Mouse (Mus musculus) intestine, embryonic 15.5 days (tissue): ENCODE measurements around the gene Supt5. TPM values are rescaled to one million over a fixed set of nuclear protein-coding genes. Genes with fewer than 3 reads are reported as not detected.

Experiments used
- ATAC-seq: fragments of 200-750 bp; cut with Nextera tagmentation; 2 replicates; pipeline ENCODE4 v1.8.0; 2017; ENCODE audit warnings: moderate TSS enrichment, moderate library complexity
- H3K27ac ChIP-seq: fragments of 300-500 bp; sonication (generic); 2 replicates; pipeline ENCODE4 v1.5.1; 2015; ENCODE audit warnings: mild to moderate bottlenecking, inconsistent platforms
- H3K27me3 ChIP-seq: fragments of 300-500 bp; sonication (generic); replicated peaks from 2 replicates; pipeline ENCODE4 v1.6.1; 2015; ENCODE audit warnings: inconsistent platforms
- H3K36me3 ChIP-seq: fragments of 300-500 bp; sonication (generic); 2 replicates; pipeline ENCODE4 v1.6.1; 2015; ENCODE audit warnings: inconsistent platforms
- H3K4me1 ChIP-seq: fragments of 300-500 bp; sonication (generic); replicated peaks from 2 replicates; pipeline ENCODE4 v1.6.1; 2015; ENCODE audit warnings: inconsistent platforms
- H3K4me2 ChIP-seq: fragments of 300-500 bp; sonication (generic); replicated peaks from 2 replicates; pipeline ENCODE4 v1.6.1; 2015; ENCODE audit warnings: mild to moderate bottlenecking, inconsistent platforms
- H3K4me3 ChIP-seq: fragments of 300-500 bp; sonication (generic); replicated peaks from 2 replicates; pipeline ENCODE4 v1.5.1; 2015; ENCODE audit warnings: inconsistent platforms
- H3K9ac ChIP-seq: fragments of 300-500 bp; sonication (generic); 2 replicates; pipeline ENCODE4 v1.6.1; 2015; ENCODE audit warnings: inconsistent platforms
- H3K9me3 ChIP-seq: fragments of 300-500 bp; sonication (generic); 2 replicates; pipeline ENCODE4 v1.6.1; 2016; ENCODE audit warnings: inconsistent platforms
- WGBS: fragments of 180-500 bp; shearing (Covaris S2); methylation state at CpG from one replicate; pipeline ENCODE4 v1.1.7; 2015; 5-methylcytosine and 5-hydroxymethylcytosine counted together
- polyA plus RNA-seq: library from polyadenylated mRNA; unstranded; fragments of >200 nt; fragmentation: Nextera tagmentation; extraction: Ambion mirVana; gene quantifications from 2 replicates; pipeline ENCODE4 v1.2.1, GENCODE M21; 2015

Gene Supt5
- polyA plus RNA-seq, 1 experiment from 2014 or later: 67.9 TPM

GRCm38 (mm10) chr7:28381017-28381790, 42.7 kb upstream of the Supt5 start:
- H3K4me1 ChIP-seq: peaks cover 58% of the 10 kb centered on the region
- no peaks in the 10 kb centered on the region for H3K27me3 ChIP-seq
- WGBS: 4% methylated on average over 30 of the region's 30 CpGs
- H3K4me2 ChIP-seq: peak overlapping the region; percentile 71
- no peaks in the 10 kb centered on the region for H3K9me3 ChIP-seq
- ATAC-seq: peak; percentile 24
- peak overlapping the region; percentile 31 for H3K4me3 ChIP-seq
- 0 out of 2 replicates have a peak, but pooled peaks cover 3% of the 10 kb centered on the region for H3K36me3 ChIP-seq
- H3K9ac ChIP-seq: peak overlapping the region; percentile 62
- peak overlapping the region; percentile 98 for H3K27ac ChIP-seq

- H3K27me3 ChIP-seq: no peaks in the 10 kb centered on the region
- peak within 1 kb of the TSS; percentile 87 for H3K4me2 ChIP-seq
- H3K27ac ChIP-seq: peak within 1 kb of the TSS; percentile 98
- H3K9ac ChIP-seq: peak within 1 kb of the TSS; percentile 89
- 38% methylated on average over 17 of the region's 17 CpGs for WGBS
- peaks cover 58% of the 10 kb centered on the region for H3K4me1 ChIP-seq
- H3K36me3 ChIP-seq: 0 out of 2 replicates have a peak, but pooled peaks cover 3% of the 10 kb centered on the region
- H3K4me3 ChIP-seq: peak within 1 kb of the TSS; percentile 75
- ATAC-seq: no peak
- H3K9me3 ChIP-seq: no peaks in the 10 kb centered on the region
Observed at GRCm38 (mm10) chr7:28380237-28381016, 41.9 kb upstream of the Supt5 start, which contains the start of gene Zfp36. Gene Zfp36 (minus strand): TSS chr7:28380253.

- Histone ChIP-seq H3K9ac (peak overlapping the region; percentile 89), H3K27me3 (no peaks in the 10 kb centered on the region), H3K4me2 (peak overlapping the region; percentile 87), H3K9me3 (no peaks in the 10 kb centered on the region), H3K4me1 (peaks cover 61% of the 10 kb centered on the region), H3K4me3 (peak overlapping the region; percentile 75), H3K27ac (peak overlapping the region; percentile 98), H3K36me3 (no peaks in the 10 kb centered on the region)
- ATAC-seq: peak; percentile 54
- WGBS: under 1% methylated on average over 53 of the region's 53 CpGs
Observed at GRCm38 (mm10) chr7:28378769-28379651, 40.5 kb upstream of the Supt5 start.

GRCm38 (mm10) chr7:28378066-28378690, 39.6 kb upstream of the Supt5 start:
- Histone ChIP-seq H3K4me1 (peaks cover 61% of the 10 kb centered on the region), H3K36me3 (no peaks in the 10 kb centered on the region), H3K4me3 (peak overlapping the region; percentile 75), H3K9me3 (no peaks in the 10 kb centered on the region), H3K27me3 (no peaks in the 10 kb centered on the region), H3K27ac (peak overlapping the region; percentile 98), H3K4me2 (peak overlapping the region; percentile 87), H3K9ac (peak overlapping the region; percentile 89)
- no peak for ATAC-seq
- 23% methylated on average over 32 of the region's 32 CpGs for WGBS

GRCm38 (mm10) chr7:28377190-28378065, 38.9 kb upstream of the Supt5 start:
- no peaks in the 10 kb centered on the region for H3K36me3 ChIP-seq
- H3K4me3 ChIP-seq: peak overlapping the region; percentile 75
- peak overlapping the region; percentile 87 for H3K4me2 ChIP-seq
- H3K4me1 ChIP-seq: peaks cover 54% of the 10 kb centered on the region
- 63% methylated on average over 18 of the region's 18 CpGs for WGBS
- H3K27me3 ChIP-seq: no peaks in the 10 kb centered on the region
- no peaks in the 10 kb centered on the region for H3K9me3 ChIP-seq
- no peak for ATAC-seq
- peak overlapping the region; percentile 98 for H3K27ac ChIP-seq
- peak overlapping the region; percentile 89 for H3K9ac ChIP-seq

GRCm38 (mm10) chr7:28376011-28376771, 37.6 kb upstream of the Supt5 start:
- peaks cover 44% of the 10 kb centered on the region for H3K4me1 ChIP-seq
- peak overlapping the region; percentile 65 for H3K9ac ChIP-seq
- no peaks in the 10 kb centered on the region for H3K9me3 ChIP-seq
- peak overlapping the region; percentile 87 for H3K4me2 ChIP-seq
- 2% methylated on average over 30 of the region's 30 CpGs for WGBS
- H3K27ac ChIP-seq: peak overlapping the region; percentile 98
- H3K4me3 ChIP-seq: peak overlapping the region; percentile 38
- H3K27me3 ChIP-seq: no peaks in the 10 kb centered on the region
- no peaks in the 10 kb centered on the region for H3K36me3 ChIP-seq
- ATAC-seq: peak; percentile 26

- Histone ChIP-seq H3K9me3 (no peaks in the 10 kb centered on the region), H3K36me3 (no peaks in the 10 kb centered on the region), H3K27me3 (no peaks in the 10 kb centered on the region), H3K4me1 (peaks cover 44% of the 10 kb centered on the region), H3K4me2 (peak overlapping the region; percentile 87), H3K9ac (peak overlapping the region; percentile 65), H3K27ac (peak overlapping the region; percentile 98), H3K4me3 (peak overlapping the region; percentile 38)
- peak; percentile 52 for ATAC-seq
- WGBS: under 1% methylated on average over 36 of the region's 36 CpGs
Observed at GRCm38 (mm10) chr7:28375176-28375921, 36.8 kb upstream of the Supt5 start.

- Histone ChIP-seq H3K27me3 (no peaks in the 10 kb centered on the region), H3K9ac (no peak overlapping the region), H3K27ac (peak overlapping the region; percentile 98), H3K36me3 (no peaks in the 10 kb centered on the region), H3K4me1 (peaks cover 45% of the 10 kb centered on the region), H3K4me2 (peak overlapping the region; percentile 87), H3K9me3 (no peaks in the 10 kb centered on the region), H3K4me3 (no peak overlapping the region)
- WGBS: 65% methylated on average over 10 of the region's 10 CpGs
- no peak for ATAC-seq
Observed at GRCm38 (mm10) chr7:28374647-28375046, 36.1 kb upstream of the Supt5 start.

- no peaks in the 10 kb centered on the region for H3K9me3 ChIP-seq
- no peak overlapping the region for H3K4me3 ChIP-seq
- 66% methylated on average over 7 of the region's 7 CpGs for WGBS
- H3K4me2 ChIP-seq: peak overlapping the region; percentile 7; the same call in 1 of the 2 replicates
- H3K36me3 ChIP-seq: peaks cover under 1% of the 10 kb centered on the region; the same call in 1 of the 2 replicates
- H3K4me1 ChIP-seq: peaks cover 49% of the 10 kb centered on the region
- H3K27ac ChIP-seq: peak overlapping the region; percentile 98
- no peak for ATAC-seq
- no peaks in the 10 kb centered on the region for H3K27me3 ChIP-seq
- H3K9ac ChIP-seq: no peak overlapping the region
Observed at GRCm38 (mm10) chr7:28373891-28374495, 35.4 kb upstream of the Supt5 start.
